Mouse (Mus musculus): Measurements from ENCODE around the gene A630023A22Rik. TPM values are rescaled to one million over a fixed set of nuclear protein-coding genes. Genes with fewer than 3 reads are reported as not detected.

Gene A630023A22Rik
- polyA plus RNA-seq, 1 experiment from 2014 or later: not detected

GRCm38 (mm10) chr14:34016381-34016780, 86.2 kb downstream of the A630023A22Rik start, which contains the start of gene Gm5460:
Gene Gm5460 (plus strand): TSS chr14:34016758.
- 90% methylated on average over 4 of the region's 4 CpGs for WGBS
- no peak within 1 kb of the TSS for H3K9ac ChIP-seq (replicated peaks)
- no peaks in the 10 kb centered on the region for H3K9me3 ChIP-seq
- H3K27me3 ChIP-seq: no peaks in the 10 kb centered on the region
- no peak within 1 kb of the TSS for H3K4me3 ChIP-seq
- H3K27ac ChIP-seq (replicated peaks): no peak within 1 kb of the TSS
- H3K4me2 ChIP-seq (replicated peaks): no peak within 1 kb of the TSS
- no peaks in the 10 kb centered on the region for H3K4me1 ChIP-seq
- H3K36me3 ChIP-seq: no peaks in the 10 kb centered on the region
- no peak for ATAC-seq (ENCODE audit: low FRiP score, low read depth)

- no peaks in the 10 kb centered on the region for H3K27me3 ChIP-seq
- no peak within 1 kb of the TSS for H3K4me3 ChIP-seq
- no peak within 1 kb of the TSS for H3K4me2 ChIP-seq (replicated peaks)
- H3K9me3 ChIP-seq: no peaks in the 10 kb centered on the region
- H3K27ac ChIP-seq (replicated peaks): no peak within 1 kb of the TSS
- no peak within 1 kb of the TSS for H3K9ac ChIP-seq (replicated peaks)
- H3K36me3 ChIP-seq: no peaks in the 10 kb centered on the region
- 90% methylated on average over 3 of the region's 3 CpGs for WGBS
- no peaks in the 10 kb centered on the region for H3K4me1 ChIP-seq
- ATAC-seq (ENCODE audit: low FRiP score, low read depth): no peak
These were observed 87.5 kb downstream of the A630023A22Rik start, which contains the start of gene Gm30083 for GRCm38 (mm10) chr14:34015063-34015462. Gene Gm30083 (minus strand): TSS chr14:34015182.

- Histone ChIP-seq H3K36me3 (no peaks in the 10 kb centered on the region), H3K9ac (replicated peaks) (no peak overlapping the region), H3K4me3 (no peak overlapping the region), H3K27me3 (no peaks in the 10 kb centered on the region), H3K9me3 (no peaks in the 10 kb centered on the region), H3K27ac (replicated peaks) (no peak overlapping the region), H3K4me1 (no peaks in the 10 kb centered on the region), H3K4me2 (replicated peaks) (no peak overlapping the region)
- ATAC-seq (ENCODE audit: low FRiP score, low read depth): no peak
- 91% methylated on average over 5 of the region's 5 CpGs for WGBS
These were observed 100.2 kb downstream of the A630023A22Rik start for GRCm38 (mm10) chr14:34002358-34002757.

- no peak overlapping the region for H3K4me2 ChIP-seq (replicated peaks)
- no peaks in the 10 kb centered on the region for H3K9me3 ChIP-seq
- H3K36me3 ChIP-seq: no peaks in the 10 kb centered on the region
- no peaks in the 10 kb centered on the region for H3K27me3 ChIP-seq
- no peak overlapping the region for H3K4me3 ChIP-seq
- no peak overlapping the region for H3K27ac ChIP-seq (replicated peaks)
- no peaks in the 10 kb centered on the region for H3K4me1 ChIP-seq
- ATAC-seq (ENCODE audit: low FRiP score, low read depth): no peak
- H3K9ac ChIP-seq (replicated peaks): no peak overlapping the region
These were observed 101.1 kb downstream of the A630023A22Rik start for GRCm38 (mm10) chr14:34001445-34001844.

Other genes starting within 250 kb of the A630023A22Rik start
- 2.0 and 4.4 TPM in 2 replicates for gene Gdf10, start 179.2 kb downstream of the A630023A22Rik start, polyA plus RNA-seq (2016; fragmentation: Nextera tagmentation; extraction: Ambion mirVana)
- not detected in 2 replicates for gene Gdf2, start 161.7 kb downstream of the A630023A22Rik start, polyA plus RNA-seq (2016; fragmentation: Nextera tagmentation; extraction: Ambion mirVana)
- gene Rbp3, start 148.8 kb downstream of the A630023A22Rik start, polyA plus RNA-seq (2016; fragmentation: Nextera tagmentation; extraction: Ambion mirVana): 0.07 and 0.09 TPM in 2 replicates
- gene Zfp488, start 124.0 kb downstream of the A630023A22Rik start, polyA plus RNA-seq (2016; fragmentation: Nextera tagmentation; extraction: Ambion mirVana): 0.15 and 0.20 TPM in 2 replicates
- not detected in 2 replicates for gene Gm30083, start 87.6 kb downstream of the A630023A22Rik start, polyA plus RNA-seq (2016; fragmentation: Nextera tagmentation; extraction: Ambion mirVana)
- gene Gm5460, start 86.0 kb downstream of the A630023A22Rik start, polyA plus RNA-seq (2016; fragmentation: Nextera tagmentation; extraction: Ambion mirVana): not detected in 2 replicates
- not detected in 2 replicates for gene Antxrl, start 50.0 kb downstream of the A630023A22Rik start, polyA plus RNA-seq (2016; fragmentation: Nextera tagmentation; extraction: Ambion mirVana)
- gene Anxa8, start 16.8 kb downstream of the A630023A22Rik start, polyA plus RNA-seq (2016; fragmentation: Nextera tagmentation; extraction: Ambion mirVana): 0.43 and 0.84 TPM in 2 replicates
- not detected in 2 replicates for gene Npy4r, start 49.7 kb upstream of the A630023A22Rik start, polyA plus RNA-seq (2016; fragmentation: Nextera tagmentation; extraction: Ambion mirVana)
- 3.1 and 3.5 TPM in 2 replicates for gene Gprin2, start 98.9 kb upstream of the A630023A22Rik start, polyA plus RNA-seq (2016; fragmentation: Nextera tagmentation; extraction: Ambion mirVana)
- gene Syt15, start 116.8 kb upstream of the A630023A22Rik start, polyA plus RNA-seq (2016; fragmentation: Nextera tagmentation; extraction: Ambion mirVana): 0.46 and 0.52 TPM in 2 replicates
- 7.8 and 7.9 TPM in 2 replicates for gene Shld2, start 207.7 kb upstream of the A630023A22Rik start, polyA plus RNA-seq (2016; fragmentation: Nextera tagmentation; extraction: Ambion mirVana)
- 96.3 and 107 TPM in 2 replicates for gene Glud1, start 208.0 kb upstream of the A630023A22Rik start, polyA plus RNA-seq (2016; fragmentation: Nextera tagmentation; extraction: Ambion mirVana)

Data from midbrain, embryonic 12.5 days (tissue).